Mouse (Mus musculus) embryo, embryonic 9.5 days (tissue): ENCODE measurements around the gene Atpif1.
"Not testable (repeated sequence)": the region's sequence is repeated elsewhere in the genome, so short reads cannot be mapped to it uniquely, and the experiment has no call there.

Experiments
- DNase-seq: peaks from one replicate; pipeline ENCODE4 v3.0.0-alpha.2; 2017; ENCODE audit errors: extremely low spot score

Atpif1 gene

GRCm38 (mm10) chr4:132492178-132493060 is 41.0 kb downstream of the Atpif1 start:
- no peak for DNase-seq

- DNase-seq, result no peak
These were observed 41.7 kb downstream of the Atpif1 start for GRCm38 (mm10) chr4:132491748-132492147.

GRCm38 (mm10) chr4:132491057-132491456 is 42.4 kb downstream of the Atpif1 start:
- DNase-seq, result no peak

- no peak for DNase-seq
These were observed 43.0 kb downstream of the Atpif1 start for GRCm38 (mm10) chr4:132490273-132491010.

GRCm38 (mm10) chr4:132488976-132489375 is 44.5 kb downstream of the Atpif1 start:
- DNase-seq, result no peak

- no peak for DNase-seq
These were observed 44.9 kb downstream of the Atpif1 start for GRCm38 (mm10) chr4:132488521-132488920.

GRCm38 (mm10) chr4:132484820-132485219 is 48.6 kb downstream of the Atpif1 start:
- DNase-seq, result no peak

- DNase-seq, result no peak
These were observed 49.2 kb downstream of the Atpif1 start for GRCm38 (mm10) chr4:132484231-132484630.

GRCm38 (mm10) chr4:132482956-132483608 is 50.4 kb downstream of the Atpif1 start:
- no peak for DNase-seq

GRCm38 (mm10) chr4:132482104-132482503 is 51.4 kb downstream of the Atpif1 start:
- DNase-seq, result not testable (repeated sequence)
